Mouse (Mus musculus) megakaryocyte, embryonic 14.5 days (primary cell): Measurements from ENCODE around the gene Prrc2c.

Experiments used
- FLI1 ChIP-seq: IDR thresholded peaks from 2 replicates; pipeline ENCODE4 v1.6.1; 2012; ENCODE audit warnings: low read length, inconsistent platforms, mixed read lengths
- GATA1 ChIP-seq: IDR thresholded peaks from 3 replicates; pipeline ENCODE4 v1.6.1; 2012; ENCODE audit warnings: mixed read lengths, low read length, inconsistent platforms, borderline replicate concordance

DNA sequence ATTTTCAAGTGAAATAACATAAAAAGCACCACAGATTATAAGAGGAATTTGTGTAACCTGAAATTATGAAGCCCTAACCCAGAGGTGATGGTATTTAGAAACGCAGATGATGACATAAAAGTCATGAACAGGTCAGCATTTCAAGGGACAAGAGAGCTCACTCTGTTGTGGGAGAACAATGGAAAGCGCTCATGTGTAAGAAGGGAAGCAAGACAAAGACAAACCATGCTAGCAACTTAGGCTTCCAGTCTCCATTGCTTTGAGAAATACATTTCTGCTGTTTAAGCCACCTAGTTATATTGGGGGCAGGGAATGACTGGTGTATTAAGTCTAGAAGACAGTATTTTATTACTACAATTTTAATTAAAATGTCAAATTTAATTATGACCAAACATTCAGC is 10.9 kb downstream of the Prrc2c start:
- TF ChIP-seq FLI1: no peak
- TF ChIP-seq GATA1: no peak
